Mouse (Mus musculus): ENCODE data around the gene Siglec1. TPM values are rescaled to one million over a fixed set of nuclear protein-coding genes. Genes with fewer than 3 reads are reported as not detected.
A peak's percentile ranks its signal among the peaks of the same experiment; 100 is the strongest.

The Siglec1 gene
- total RNA-seq, 2 experiments from 2014 or later: 0.56 to 0.85 TPM

DNA sequence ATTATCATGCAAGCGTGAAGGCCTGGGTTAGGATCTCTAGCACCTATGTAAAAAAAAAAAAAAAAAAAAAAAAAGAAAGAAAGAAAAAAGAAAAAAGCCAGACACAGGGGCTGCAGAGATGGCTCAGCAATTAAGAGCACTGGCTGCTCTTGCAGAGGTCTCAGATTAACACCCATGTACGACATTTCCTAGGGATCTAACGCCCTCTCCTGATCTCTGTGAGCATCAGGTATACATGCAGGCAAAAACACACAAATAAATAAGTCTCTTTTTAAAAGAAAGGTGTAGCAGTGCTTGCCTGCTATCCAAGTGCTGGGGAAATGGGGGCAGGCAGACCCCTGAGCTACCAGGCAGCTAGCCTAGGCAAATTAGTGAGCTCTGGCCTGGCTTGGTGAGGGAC, 15.0 kb upstream of the Siglec1 start:
- DNase-seq: no peak
- intact Hi-C loops (cut with DNase I): no loop called here

DNA sequence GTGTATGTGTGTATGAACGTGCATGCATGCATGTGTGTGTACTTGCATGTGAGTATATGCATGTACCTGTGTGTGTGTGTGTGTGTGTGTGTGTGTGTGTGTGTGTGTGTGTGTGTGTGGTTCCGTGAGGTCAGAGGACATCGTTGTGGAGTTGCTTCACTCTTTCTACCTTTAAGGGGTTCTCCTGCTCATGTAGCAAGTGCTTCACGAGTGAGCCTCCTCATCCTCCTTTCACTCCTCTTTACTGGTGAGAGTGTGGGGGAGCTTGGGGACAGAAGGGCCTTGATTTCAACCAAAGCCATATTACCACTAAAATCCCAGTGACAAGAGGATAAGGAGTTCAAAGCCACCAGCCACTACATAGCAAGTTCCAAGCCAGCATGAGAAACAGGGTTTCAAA, 10.5 kb upstream of the Siglec1 start:
- intact Hi-C loops (cut with DNase I): no loop called here
- DNase-seq: no peak

DNA sequence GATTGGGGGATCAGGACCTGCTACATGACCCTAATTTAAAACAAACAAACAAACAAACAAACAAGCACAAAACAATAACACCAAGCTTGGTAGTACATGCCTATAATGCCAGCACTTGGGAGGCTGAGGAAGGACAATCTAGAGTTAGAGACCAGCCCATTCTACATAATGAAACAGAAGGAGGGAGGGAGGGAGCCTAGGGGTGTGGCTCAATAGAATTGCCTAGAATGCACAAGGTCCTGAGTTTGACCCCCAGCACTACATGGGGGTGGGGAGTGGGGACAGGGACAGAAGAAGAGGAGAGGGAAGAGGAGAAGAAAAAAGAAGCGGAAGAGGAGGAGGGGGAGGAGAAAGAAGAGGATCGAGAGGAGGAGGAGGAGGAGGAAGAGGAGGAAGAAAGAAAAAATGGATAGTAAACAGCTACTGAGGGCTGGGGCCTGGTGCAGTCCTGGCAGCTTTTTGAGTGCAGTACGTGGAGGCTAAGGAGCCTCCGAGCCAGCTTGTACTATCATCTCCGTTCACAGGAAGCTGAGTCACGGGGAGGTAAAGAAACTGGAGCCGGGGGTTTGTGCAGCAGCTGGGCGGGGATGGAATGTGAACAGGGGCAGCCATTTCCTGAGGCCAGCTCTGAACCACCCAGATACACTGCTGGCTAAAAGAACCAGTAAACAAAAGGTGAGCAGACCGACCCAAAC, 9.7 kb upstream of the Siglec1 start:
- intact Hi-C loops (cut with DNase I): no loop called here
- no peak for DNase-seq

DNA sequence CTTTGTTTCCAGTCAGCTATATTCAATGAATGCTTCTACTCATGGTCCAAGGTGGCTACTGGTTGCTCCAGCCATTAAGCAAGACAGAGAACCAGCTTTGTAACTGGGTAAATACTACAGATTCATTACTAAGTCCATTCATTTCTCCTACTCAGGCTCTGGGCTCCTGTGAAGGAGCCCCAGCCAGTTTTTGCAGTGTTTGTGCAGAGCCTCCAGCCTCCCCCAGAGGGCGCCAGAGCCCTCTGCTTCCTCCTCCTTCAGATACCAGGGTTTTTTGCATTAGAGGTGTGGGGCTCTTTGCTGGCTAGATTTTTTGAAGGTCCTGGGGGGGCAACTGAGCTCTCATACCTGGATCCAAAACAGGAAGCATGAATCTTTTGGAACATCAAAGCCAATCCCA, 8.3 kb upstream of the Siglec1 start:
- DNase-seq: peak; percentile 69
- intact Hi-C loops (cut with DNase I): no loop called here

DNA sequence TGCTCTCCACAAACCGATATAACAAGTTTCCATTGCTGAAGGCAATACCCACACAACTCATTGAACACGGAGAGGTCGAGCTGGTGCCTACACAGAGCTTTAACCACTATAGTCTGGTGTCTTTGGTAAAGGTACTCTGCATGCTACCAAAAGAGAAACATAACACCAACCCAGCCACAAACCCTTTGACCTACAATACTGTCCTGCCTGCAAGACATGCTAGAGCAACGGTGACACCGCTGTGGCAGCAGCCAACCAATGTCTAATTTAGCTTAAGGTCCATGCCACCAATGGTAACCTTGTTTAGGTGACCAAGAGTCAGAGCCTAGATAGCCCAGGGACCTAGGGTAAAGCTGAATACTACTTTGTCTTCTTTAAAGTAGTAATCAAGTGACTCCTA, 7.0 kb upstream of the Siglec1 start:
- no peak for DNase-seq
- intact Hi-C loops (cut with DNase I): no loop called here

DNA sequence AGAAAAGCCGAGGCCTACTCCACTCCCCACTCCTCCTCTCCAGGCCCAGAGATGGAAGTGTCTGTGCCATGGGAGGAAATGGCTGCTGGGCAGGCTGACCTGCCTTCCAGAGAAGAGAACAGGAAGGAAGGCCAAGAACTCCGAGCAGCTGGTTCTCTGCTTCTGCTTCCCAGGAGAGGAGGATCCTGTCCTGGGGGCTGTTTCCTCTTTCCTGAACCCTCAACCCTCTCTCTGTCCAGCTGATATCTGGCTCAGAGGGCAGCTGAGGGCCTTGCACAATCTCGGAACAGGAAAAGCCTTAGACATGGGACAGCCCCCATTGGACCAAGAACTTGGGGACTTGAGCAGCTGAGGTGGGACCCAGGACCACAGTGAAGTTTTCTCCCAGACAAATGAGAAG, 4.3 kb upstream of the Siglec1 start:
- DNase-seq: no peak
- intact Hi-C loops (cut with DNase I): no loop called here

DNA sequence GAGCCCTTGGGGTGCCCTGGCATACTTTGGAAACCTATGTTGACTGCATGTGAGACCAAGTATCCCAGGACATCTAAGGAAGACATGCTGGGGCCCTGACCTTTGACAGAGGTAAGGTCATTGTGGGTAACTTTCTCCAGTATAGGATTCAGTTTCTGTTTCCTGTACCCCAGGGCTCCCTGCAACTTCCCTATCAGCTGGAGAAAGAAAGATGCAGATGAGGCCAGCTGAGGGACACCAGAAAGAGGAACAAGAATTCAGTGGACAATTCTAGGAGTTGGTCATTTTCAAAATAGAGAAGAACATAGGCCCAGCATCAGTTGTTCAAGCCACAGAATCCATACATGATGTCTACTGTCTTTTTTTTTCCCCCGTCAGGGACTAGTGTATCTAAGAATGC, 3.1 kb upstream of the Siglec1 start:
- DNase-seq: no peak
- intact Hi-C loops (cut with DNase I): loop anchor here (5.0 kb wide), 1 partner anchor 323 kb away; no protein-coding TSS in a partner anchor

DNA sequence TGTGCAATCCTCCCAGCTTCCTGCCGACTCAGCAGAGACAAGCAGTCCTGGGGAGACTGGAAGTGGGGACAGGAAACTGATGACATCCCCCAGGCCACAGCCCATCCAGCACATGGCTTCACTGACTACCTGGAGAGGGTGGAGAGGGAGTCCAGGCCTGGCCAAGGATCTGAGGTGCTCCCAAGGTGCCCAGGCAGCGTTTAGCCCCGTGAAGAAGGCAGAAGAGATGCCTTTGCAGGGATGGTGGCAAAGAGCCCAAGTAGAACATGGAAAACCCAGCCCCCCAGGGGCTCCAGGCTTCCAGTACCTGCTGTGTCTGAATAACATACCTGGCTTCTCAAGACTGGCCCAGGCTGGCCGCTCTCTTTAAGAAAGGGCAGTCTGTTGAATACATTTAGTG, 2.0 kb upstream of the Siglec1 start:
- intact Hi-C loops (cut with DNase I): loop anchor here (5.0 kb wide), 1 partner anchor 324 kb away; no protein-coding TSS in a partner anchor
- no peak for DNase-seq

DNA sequence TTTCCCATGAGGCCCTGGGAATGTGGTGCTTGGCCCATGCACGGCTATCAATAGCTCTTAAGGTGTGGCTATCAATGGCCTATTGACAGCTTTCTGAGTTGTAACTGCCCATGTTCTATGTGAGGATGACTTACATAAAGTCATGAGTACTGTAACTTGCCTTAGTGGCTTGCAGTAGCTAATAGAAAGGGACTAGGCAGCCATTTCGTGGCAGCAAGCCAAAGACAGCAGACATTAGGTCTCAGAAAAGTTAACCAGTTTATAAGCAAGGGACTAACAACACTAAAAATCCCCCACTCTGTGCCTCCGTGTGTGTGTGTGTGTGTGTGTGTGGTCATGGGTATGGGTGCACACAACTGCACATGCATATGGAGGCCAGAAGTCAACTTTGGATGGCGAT, 2.4 kb downstream of the Siglec1 start:
- no peak for DNase-seq
- intact Hi-C loops (cut with DNase I): no loop called here

DNA sequence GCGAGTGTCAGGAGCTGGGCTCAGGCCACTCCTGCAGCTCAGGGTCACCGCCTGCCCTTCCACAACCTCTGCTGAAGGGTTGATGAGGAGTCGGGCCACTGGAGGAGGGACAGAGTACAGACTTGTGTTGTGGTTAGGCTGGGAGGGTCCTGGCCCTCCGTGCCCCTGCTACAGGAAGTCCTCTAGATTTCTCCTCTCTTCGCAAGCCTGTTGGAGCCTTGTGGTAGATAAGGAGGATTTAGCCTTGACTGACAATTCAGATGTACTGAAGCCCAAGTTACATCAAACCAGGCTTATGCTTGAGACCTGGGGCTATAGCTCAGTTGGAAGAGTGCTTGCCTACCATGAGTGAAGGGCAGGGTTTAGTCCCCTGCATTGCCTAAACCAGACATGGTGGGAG, 6.1 kb downstream of the Siglec1 start:
- intact Hi-C loops (cut with DNase I): no loop called here
- no peak for DNase-seq

DNA sequence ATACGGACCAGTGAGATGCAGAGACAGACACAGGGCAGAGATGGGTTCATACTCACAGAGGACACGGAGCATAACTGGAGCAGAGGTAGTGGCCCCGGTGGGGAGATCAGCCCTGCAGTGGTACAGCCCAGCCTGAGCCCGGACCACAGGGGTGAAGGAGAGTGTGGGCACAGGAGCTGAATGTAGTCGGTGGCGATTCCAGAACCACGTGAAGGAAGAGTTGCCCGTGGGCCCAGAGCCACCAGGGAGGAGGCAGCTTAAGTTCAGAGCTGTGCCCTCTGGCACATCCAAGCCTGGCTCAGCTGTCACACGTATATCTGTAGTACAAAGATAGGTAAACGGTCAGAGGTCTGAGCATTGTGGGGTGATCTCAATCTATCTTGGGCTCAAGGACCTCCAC, 14.0 kb downstream of the Siglec1 start:
- DNase-seq: no peak
- intact Hi-C loops (cut with DNase I): no loop called here

DNA sequence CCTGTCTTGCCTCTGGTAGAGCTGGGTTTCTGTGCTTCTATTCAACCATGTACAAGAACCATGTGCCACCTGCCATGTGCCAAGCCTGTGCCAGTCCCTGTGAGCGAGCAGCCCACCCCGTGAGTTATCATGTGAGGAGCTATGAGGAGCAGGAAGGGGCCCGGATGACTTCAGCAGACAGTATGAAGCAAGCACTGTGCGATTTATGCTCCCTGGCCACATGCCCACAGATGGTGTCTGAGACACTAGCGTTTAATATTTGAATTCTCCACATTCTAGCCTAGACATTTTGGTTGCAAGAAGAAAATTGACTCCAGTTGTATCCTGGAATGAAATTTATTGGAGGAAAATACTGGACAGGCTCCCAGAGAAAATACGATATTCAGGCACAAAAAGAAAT, 19.1 kb downstream of the Siglec1 start:
- no peak for DNase-seq
- intact Hi-C loops (cut with DNase I): no loop called here

DNA sequence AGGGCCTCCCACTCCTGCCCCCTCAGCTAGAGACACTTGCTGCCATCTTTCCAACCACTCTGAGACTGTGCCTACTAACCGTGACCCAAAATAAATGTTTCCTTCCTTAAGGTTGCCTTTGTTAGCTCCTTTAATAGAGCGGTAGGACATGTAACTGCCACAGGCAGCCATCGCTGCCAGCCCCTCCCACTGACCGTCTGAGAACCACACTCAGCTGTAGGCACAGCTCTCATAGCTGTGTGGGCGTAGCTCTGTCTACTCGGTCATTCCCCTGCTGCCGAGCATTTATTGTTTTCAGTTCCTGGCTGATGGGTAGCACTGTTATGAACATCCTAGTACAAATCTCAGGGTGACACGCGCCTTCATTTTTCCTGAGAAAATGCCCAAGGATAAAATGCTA, 20.2 kb downstream of the Siglec1 start:
- intact Hi-C loops (cut with DNase I): no loop called here

DNA sequence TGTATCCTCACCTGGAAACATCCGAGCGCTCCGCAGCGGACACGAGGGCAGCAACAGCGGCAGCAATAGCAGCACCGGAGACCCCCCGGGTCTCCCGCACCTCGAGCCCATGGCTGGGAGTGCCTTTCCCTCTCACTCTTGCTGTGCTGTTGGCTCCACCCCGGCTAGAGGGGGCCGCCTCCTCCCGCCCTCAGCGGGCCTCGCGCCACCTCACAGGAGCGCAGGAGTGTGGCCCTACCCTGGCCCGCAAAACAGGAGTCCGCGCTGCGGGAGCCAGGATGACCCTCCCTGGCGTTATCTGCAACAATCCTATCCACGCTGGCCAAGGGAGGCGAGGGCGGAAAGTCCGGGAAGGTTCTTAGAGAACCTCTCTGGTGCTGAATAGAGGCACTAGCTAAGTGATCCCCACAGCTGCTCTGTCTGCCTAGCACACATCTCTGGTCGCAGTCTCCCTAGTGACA, 23.1 kb downstream of the Siglec1 start, which contains the start of gene Adam33:
Adam33 (minus strand) TSS at position 411 of the 461 bp plus-strand sequence.
- intact Hi-C loops (cut with DNase I): no loop called here
- no peak for DNase-seq

More for the DNA sequence above, 20.2 kb downstream of the Siglec1 start:
- no peak for DNase-seq

DNA sequence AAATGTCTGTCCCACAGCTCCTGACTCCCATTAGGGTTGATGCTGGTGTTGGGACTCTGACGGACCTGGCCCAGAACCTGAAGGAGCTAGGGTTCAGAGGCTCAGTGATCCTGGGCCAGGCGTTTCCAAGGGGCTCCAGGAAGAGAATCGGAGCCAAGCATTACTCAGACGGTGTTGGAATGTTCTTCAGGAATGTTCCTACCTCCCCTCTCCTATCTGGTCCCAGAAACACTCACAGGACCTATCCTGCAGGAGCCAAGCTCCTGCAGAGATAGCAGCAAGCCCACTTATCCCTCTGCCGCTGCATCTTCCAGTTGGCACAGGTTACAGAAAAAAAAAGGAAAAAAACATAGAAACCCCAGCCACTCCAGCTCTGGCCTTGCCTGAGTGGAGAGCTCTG, 25.0 kb downstream of the Siglec1 start:
- intact Hi-C loops (cut with DNase I): no loop called here
- DNase-seq: no peak

DNA sequence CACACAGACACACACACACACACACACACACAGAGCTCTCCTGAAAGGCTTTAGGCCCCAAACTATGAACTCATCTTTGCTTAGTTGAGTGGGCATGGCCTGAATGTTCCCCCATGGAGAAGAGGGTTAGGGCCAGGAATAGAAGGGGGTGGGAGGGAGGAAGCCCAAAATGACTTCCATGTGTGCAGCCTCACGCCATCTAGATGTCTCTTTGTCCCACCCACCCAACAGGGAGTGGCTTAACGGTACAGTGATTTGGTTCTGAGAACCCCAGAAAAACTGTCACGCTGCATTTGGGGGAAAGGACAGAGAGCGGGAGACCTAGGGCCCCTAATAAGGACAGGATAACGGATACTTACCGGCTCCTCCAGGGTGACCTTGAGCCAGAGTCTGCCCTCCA, 25.8 kb downstream of the Siglec1 start:
- intact Hi-C loops (cut with DNase I): no loop called here
- DNase-seq: no peak

DNA sequence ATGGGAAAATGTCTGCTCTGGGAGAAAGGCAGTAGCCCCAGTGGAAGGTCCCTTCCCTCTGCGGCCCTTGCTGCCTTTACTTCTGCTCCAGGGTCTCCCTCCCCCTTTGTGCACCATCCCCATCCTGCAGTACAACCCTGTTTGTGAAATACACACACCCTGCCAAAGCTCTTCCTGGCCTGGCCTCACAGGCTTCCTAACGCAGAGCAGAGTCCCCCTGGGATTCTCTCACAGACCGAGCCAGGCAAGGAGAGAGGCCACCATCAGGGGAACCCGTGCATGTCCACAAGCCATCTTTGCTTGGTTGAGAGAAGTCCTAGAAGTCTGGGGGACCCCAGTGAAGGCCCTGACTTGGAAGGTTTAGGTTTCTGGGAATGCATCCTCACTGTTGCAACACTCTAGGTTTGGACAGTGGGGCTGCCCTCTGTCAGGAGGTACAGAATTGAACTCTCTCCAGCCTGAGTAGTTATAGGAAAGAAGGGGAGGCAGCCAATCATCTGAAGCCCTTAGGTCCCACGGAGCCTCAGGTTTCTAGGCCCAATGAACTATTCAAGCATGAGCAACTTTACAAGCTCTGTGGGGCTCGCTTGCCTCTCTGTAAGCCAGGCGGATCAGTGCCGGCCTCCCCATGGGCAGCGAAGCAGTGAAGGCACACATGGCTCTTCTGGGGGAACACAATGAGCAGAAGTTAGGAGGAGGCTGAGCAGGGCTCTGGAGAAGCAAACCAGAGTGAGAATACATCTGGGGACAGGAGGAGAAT, 26.6 kb downstream of the Siglec1 start:
- no peak for DNase-seq
- intact Hi-C loops (cut with DNase I): no loop called here

DNA sequence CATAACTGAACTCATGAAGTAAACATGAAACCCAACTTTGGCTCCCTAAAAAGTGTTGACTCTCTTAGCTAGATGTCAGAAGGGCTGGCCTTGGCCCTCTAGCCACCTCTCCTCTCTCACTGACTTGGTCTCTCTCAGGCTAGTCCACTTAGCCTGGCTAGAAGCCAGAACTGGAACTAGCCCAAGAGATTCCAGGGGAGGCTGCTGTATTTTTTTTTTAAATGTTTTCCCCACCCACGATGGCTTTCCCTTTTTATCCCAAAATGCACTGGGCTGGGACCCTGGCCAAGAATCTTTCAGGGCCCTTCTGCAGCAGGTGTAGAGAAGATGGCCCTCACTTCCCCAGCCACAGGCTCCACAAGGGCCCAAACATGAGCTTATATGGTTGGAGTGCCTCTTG, 27.2 kb downstream of the Siglec1 start:
- intact Hi-C loops (cut with DNase I): no loop called here
- peak; percentile 34 for DNase-seq

DNA sequence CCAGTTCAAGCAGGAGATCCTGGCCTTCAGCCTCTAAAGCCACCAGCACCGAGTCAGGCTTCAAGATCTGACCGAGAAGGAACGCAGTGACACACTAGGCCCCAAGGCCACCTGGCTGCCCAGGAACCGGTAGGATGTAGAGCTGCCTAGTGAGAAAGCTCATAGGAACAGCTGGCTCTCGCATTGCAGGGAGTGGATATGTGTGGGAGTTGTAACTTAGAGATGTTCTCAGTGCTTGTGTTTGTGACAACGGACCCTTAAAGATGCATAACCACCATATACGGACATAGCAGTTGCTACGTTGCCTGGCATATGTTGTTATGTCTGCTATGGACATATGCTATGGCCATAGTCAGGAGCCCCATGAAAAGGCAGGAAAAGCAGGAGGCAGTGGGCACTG, 27.9 kb downstream of the Siglec1 start:
- DNase-seq: no peak
- intact Hi-C loops (cut with DNase I): no loop called here

DNA sequence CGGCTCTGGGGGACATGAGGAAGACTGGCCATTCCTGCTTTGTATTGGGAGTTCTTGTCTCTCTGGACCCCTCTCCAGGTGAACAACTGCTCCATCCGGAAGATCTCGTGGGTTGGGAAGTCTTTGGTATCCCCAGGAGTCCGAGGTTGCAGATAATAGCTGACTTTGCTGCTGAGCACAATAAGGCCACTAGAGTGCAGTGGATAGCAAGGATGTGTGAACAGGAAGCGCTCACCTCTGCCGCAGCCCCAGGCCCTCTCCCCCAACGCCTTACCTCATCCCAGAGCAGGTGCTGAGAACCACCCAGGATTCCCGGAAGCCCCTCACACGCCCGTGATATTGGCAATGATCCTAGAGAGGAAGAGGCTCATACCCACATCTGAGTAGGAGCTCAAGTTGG, 30.4 kb downstream of the Siglec1 start:
- DNase-seq: no peak
- intact Hi-C loops (cut with DNase I): no loop called here

DNA sequence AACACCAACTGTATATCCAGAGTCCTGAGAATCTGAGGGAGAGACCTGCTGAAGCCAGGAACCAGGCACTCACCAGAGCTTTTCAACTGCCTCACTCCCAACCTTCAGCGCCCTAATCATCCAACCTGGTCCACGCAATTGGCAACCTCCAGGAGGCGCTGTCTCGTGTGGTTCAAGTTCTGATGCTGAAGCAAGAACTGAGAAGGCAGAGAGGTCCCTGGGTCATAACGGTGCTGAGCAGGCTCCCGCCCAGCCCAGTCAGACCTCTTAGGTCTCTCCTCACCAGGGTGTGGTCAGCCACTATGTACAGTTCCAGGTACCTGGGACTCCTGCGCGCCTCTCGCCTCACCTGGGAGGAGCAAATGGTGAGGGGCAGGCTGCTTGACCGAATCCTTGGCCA, 30.9 kb downstream of the Siglec1 start:
- intact Hi-C loops (cut with DNase I): no loop called here
- peak; percentile 51 for DNase-seq

DNA sequence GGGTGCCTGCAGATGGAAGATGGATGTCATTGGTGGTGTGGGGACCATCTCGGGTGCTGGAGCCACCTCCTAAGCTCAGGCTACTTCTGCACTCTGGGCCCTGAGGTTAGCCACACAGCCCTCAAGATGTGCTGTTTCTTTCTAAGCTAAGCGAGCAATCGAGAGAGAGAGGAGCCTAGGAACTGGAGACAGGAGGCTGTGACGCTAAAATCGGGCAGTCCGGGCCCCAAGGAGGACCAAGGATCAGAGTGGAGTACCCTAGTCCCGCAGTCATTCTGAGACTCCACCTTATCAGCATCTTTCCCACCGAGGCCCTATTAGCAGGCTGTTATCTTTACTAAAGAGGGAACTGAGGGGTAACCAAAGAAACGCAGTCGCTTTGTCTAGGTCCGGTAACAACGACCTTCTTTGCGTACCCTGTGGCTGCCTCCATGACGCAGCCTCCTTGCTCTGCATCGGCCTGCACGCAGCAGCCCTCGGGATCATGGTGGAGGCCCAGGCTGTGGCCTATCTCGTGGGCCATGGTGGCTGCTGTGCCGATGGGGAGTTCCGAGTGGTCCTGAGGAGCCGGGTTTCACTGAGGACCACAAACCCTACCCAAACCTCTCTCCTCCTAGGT, 31.8 kb downstream of the Siglec1 start:
- intact Hi-C loops (cut with DNase I): no loop called here
- no peak for DNase-seq

All from left cerebral cortex, postnatal 4 days (tissue).